Mouse (Mus musculus) stomach, embryonic 15.5 days (tissue): ENCODE results near the gene Amdhd1. TPM values are rescaled to one million over a fixed set of nuclear protein-coding genes. Genes with fewer than 3 reads are reported as not detected.
A peak's percentile ranks its signal among the peaks of the same experiment; 100 is the strongest.

Source experiments
- ATAC-seq: fragments of 200-750 bp; cut with Nextera tagmentation; 2 replicates; pipeline ENCODE4 v1.8.0; 2017; ENCODE audit warnings: low read depth, moderate number of reproducible peaks, moderate TSS enrichment; ENCODE audit not compliant: insufficient read depth, low FRiP score
- H3K27ac ChIP-seq: fragments of 300-500 bp; sonication (generic); 2 replicates; pipeline ENCODE4 v1.5.1; 2015; ENCODE audit warnings: mild to moderate bottlenecking, inconsistent platforms
- H3K27me3 ChIP-seq: fragments of 300-500 bp; sonication (generic); replicated peaks from 2 replicates; pipeline ENCODE4 v1.6.1; 2015; ENCODE audit warnings: inconsistent platforms
- H3K36me3 ChIP-seq: fragments of 300-500 bp; sonication (generic); 2 replicates; pipeline ENCODE4 v1.6.1; 2015; ENCODE audit warnings: inconsistent platforms
- H3K4me1 ChIP-seq: fragments of 300-500 bp; sonication (generic); 2 replicates; pipeline ENCODE4 v1.6.1; 2015; ENCODE audit warnings: inconsistent platforms
- H3K4me2 ChIP-seq: fragments of 300-500 bp; sonication (generic); 2 replicates; pipeline ENCODE4 v1.6.1; 2015; ENCODE audit warnings: mild to moderate bottlenecking, inconsistent platforms
- H3K4me3 ChIP-seq: fragments of 300-500 bp; sonication (generic); replicated peaks from 2 replicates; pipeline ENCODE4 v1.5.1; 2015; ENCODE audit warnings: inconsistent platforms
- H3K9ac ChIP-seq: fragments of 300-500 bp; sonication (generic); 2 replicates; pipeline ENCODE4 v1.6.1; 2015; ENCODE audit warnings: inconsistent platforms
- H3K9me3 ChIP-seq: fragments of 300-500 bp; sonication (generic); 2 replicates; pipeline ENCODE4 v1.6.1; 2016; ENCODE audit warnings: inconsistent platforms
- WGBS: fragments of 180-500 bp; shearing (Covaris S2); methylation state at CpG from one replicate; pipeline ENCODE4 v1.1.7; 2015; 5-methylcytosine and 5-hydroxymethylcytosine counted together
- polyA plus RNA-seq: library from polyadenylated mRNA; unstranded; fragments of >200 nt; fragmentation: Nextera tagmentation; extraction: Ambion mirVana; gene quantifications from 2 replicates; pipeline ENCODE4 v1.2.1, GENCODE M21; 2015

Amdhd1 gene
- polyA plus RNA-seq, 1 experiment from 2014 or later, result 1.7 TPM

GRCm38 (mm10) chr10:93538287-93538686 is 1.5 kb downstream of the Amdhd1 start:
- H3K27me3 ChIP-seq, result peaks cover 4% of the 10 kb centered on the region; the same call in 1 of the 2 replicates
- no peaks in the 10 kb centered on the region for H3K36me3 ChIP-seq
- H3K9me3 ChIP-seq, result no peaks in the 10 kb centered on the region
- ATAC-seq, result no peak
- no peak overlapping the region for H3K9ac ChIP-seq
- H3K4me3 ChIP-seq, result no peak overlapping the region
- no peak overlapping the region for H3K4me2 ChIP-seq
- WGBS, result 72% methylated on average over 2 of the region's 2 CpGs
- no peak overlapping the region for H3K27ac ChIP-seq
- peaks cover 13% of the 10 kb centered on the region for H3K4me1 ChIP-seq

GRCm38 (mm10) chr10:93525329-93525728 is 14.5 kb downstream of the Amdhd1 start:
- WGBS, result 76% methylated on average over 1 of the region's 1 CpGs
- ATAC-seq, result no peak

GRCm38 (mm10) chr10:93520994-93521393 is 18.8 kb downstream of the Amdhd1 start:
- no peak for ATAC-seq
- no peaks in the 10 kb centered on the region for H3K36me3 ChIP-seq
- no peaks in the 10 kb centered on the region for H3K27me3 ChIP-seq
- H3K9me3 ChIP-seq, result no peaks in the 10 kb centered on the region
- H3K4me1 ChIP-seq, result no peaks in the 10 kb centered on the region
- no peak overlapping the region for H3K4me3 ChIP-seq
- no peak overlapping the region for H3K4me2 ChIP-seq
- H3K27ac ChIP-seq, result no peak overlapping the region
- WGBS, result 62% methylated on average over 4 of the region's 4 CpGs
- no peak overlapping the region for H3K9ac ChIP-seq

More at GRCm38 (mm10) chr10:93525329-93525728, 14.5 kb downstream of the Amdhd1 start:
- H3K4me1 ChIP-seq, result no peaks in the 10 kb centered on the region
- no peak overlapping the region for H3K4me3 ChIP-seq
- no peaks in the 10 kb centered on the region for H3K27me3 ChIP-seq
- no peak overlapping the region for H3K9ac ChIP-seq
- no peak overlapping the region for H3K4me2 ChIP-seq
- H3K9me3 ChIP-seq, result no peaks in the 10 kb centered on the region
- no peaks in the 10 kb centered on the region for H3K36me3 ChIP-seq
- H3K27ac ChIP-seq, result no peak overlapping the region

- Histone ChIP-seq H3K9me3 (no peaks in the 10 kb centered on the region), H3K4me1 (no peaks in the 10 kb centered on the region), H3K9ac (no peak overlapping the region), H3K27ac (no peak overlapping the region), H3K4me3 (no peak overlapping the region), H3K4me2 (no peak overlapping the region), H3K36me3 (no peaks in the 10 kb centered on the region), H3K27me3 (no peaks in the 10 kb centered on the region)
- WGBS, result 69% methylated on average over 5 of the region's 5 CpGs
- no peak for ATAC-seq
These were observed 20.1 kb downstream of the Amdhd1 start for GRCm38 (mm10) chr10:93519756-93520155.

GRCm38 (mm10) chr10:93519159-93519558 is 20.7 kb downstream of the Amdhd1 start:
- Histone ChIP-seq H3K27me3 (no peaks in the 10 kb centered on the region), H3K27ac (no peak overlapping the region), H3K4me2 (no peak overlapping the region), H3K4me3 (no peak overlapping the region), H3K9ac (no peak overlapping the region), H3K4me1 (no peaks in the 10 kb centered on the region), H3K9me3 (no peaks in the 10 kb centered on the region), H3K36me3 (no peaks in the 10 kb centered on the region)
- WGBS, result 88% methylated on average over 8 of the region's 8 CpGs
- no peak for ATAC-seq

- no peak overlapping the region for H3K9ac ChIP-seq
- H3K36me3 ChIP-seq, result no peaks in the 10 kb centered on the region
- no peak overlapping the region for H3K4me2 ChIP-seq
- no peaks in the 10 kb centered on the region for H3K27me3 ChIP-seq
- no peaks in the 10 kb centered on the region for H3K4me1 ChIP-seq
- 74% methylated on average over 2 of the region's 2 CpGs for WGBS
- ATAC-seq, result no peak
- H3K9me3 ChIP-seq, result no peaks in the 10 kb centered on the region
- no peak overlapping the region for H3K4me3 ChIP-seq
- no peak overlapping the region for H3K27ac ChIP-seq
These were observed 21.2 kb downstream of the Amdhd1 start for GRCm38 (mm10) chr10:93518620-93519019.

GRCm38 (mm10) chr10:93518186-93518585 is 21.6 kb downstream of the Amdhd1 start:
- Histone ChIP-seq H3K27ac (no peak overlapping the region), H3K36me3 (no peaks in the 10 kb centered on the region), H3K4me3 (no peak overlapping the region), H3K9ac (no peak overlapping the region), H3K4me1 (no peaks in the 10 kb centered on the region), H3K4me2 (no peak overlapping the region), H3K27me3 (no peaks in the 10 kb centered on the region), H3K9me3 (no peaks in the 10 kb centered on the region)
- WGBS, result 61% methylated on average over 4 of the region's 4 CpGs
- no peak for ATAC-seq

GRCm38 (mm10) chr10:93517754-93518153 is 22.1 kb downstream of the Amdhd1 start:
- peak; percentile 89 for ATAC-seq
- Histone ChIP-seq H3K27ac (no peak overlapping the region), H3K36me3 (no peaks in the 10 kb centered on the region), H3K9ac (no peak overlapping the region), H3K4me3 (no peak overlapping the region), H3K4me2 (no peak overlapping the region), H3K9me3 (no peaks in the 10 kb centered on the region), H3K4me1 (no peaks in the 10 kb centered on the region), H3K27me3 (no peaks in the 10 kb centered on the region)
- 11% methylated on average over 4 of the region's 4 CpGs for WGBS

- no peaks in the 10 kb centered on the region for H3K4me1 ChIP-seq
- no peak overlapping the region for H3K4me2 ChIP-seq
- ATAC-seq, result no peak
- no peaks in the 10 kb centered on the region for H3K36me3 ChIP-seq
- H3K27me3 ChIP-seq, result no peaks in the 10 kb centered on the region
- H3K9me3 ChIP-seq, result no peaks in the 10 kb centered on the region
- no peak overlapping the region for H3K4me3 ChIP-seq
- H3K27ac ChIP-seq, result no peak overlapping the region
- WGBS, result 79% methylated on average over 12 of the region's 12 CpGs
- no peak overlapping the region for H3K9ac ChIP-seq
These were observed 23.9 kb downstream of the Amdhd1 start for GRCm38 (mm10) chr10:93515927-93516326.

GRCm38 (mm10) chr10:93515419-93515818 is 24.4 kb downstream of the Amdhd1 start:
- no peak overlapping the region for H3K4me2 ChIP-seq
- no peak overlapping the region for H3K27ac ChIP-seq
- no peaks in the 10 kb centered on the region for H3K36me3 ChIP-seq
- no peak overlapping the region for H3K9ac ChIP-seq
- H3K27me3 ChIP-seq, result no peaks in the 10 kb centered on the region
- H3K9me3 ChIP-seq, result no peaks in the 10 kb centered on the region
- 24% methylated on average over 1 of the region's 1 CpGs for WGBS
- no peaks in the 10 kb centered on the region for H3K4me1 ChIP-seq
- no peak for ATAC-seq
- H3K4me3 ChIP-seq, result no peak overlapping the region

GRCm38 (mm10) chr10:93509532-93510153 is 30.2 kb downstream of the Amdhd1 start:
- 82% methylated on average over 15 of the region's 15 CpGs for WGBS
- no peak overlapping the region for H3K27ac ChIP-seq
- H3K9ac ChIP-seq, result no peak overlapping the region
- H3K27me3 ChIP-seq, result no peaks in the 10 kb centered on the region
- no peak for ATAC-seq
- H3K4me2 ChIP-seq, result no peak overlapping the region
- no peaks in the 10 kb centered on the region for H3K36me3 ChIP-seq
- no peak overlapping the region for H3K4me3 ChIP-seq
- H3K9me3 ChIP-seq, result no peaks in the 10 kb centered on the region
- H3K4me1 ChIP-seq, result no peaks in the 10 kb centered on the region

- no peak overlapping the region for H3K27ac ChIP-seq
- no peak for ATAC-seq
- H3K4me3 ChIP-seq, result no peak overlapping the region
- no peaks in the 10 kb centered on the region for H3K4me1 ChIP-seq
- no peak overlapping the region for H3K4me2 ChIP-seq
- no peaks in the 10 kb centered on the region for H3K36me3 ChIP-seq
- no peaks in the 10 kb centered on the region for H3K27me3 ChIP-seq
- WGBS, result 68% methylated on average over 7 of the region's 7 CpGs
- H3K9me3 ChIP-seq, result no peaks in the 10 kb centered on the region
- H3K9ac ChIP-seq, result no peak overlapping the region
These were observed 31.4 kb downstream of the Amdhd1 start for GRCm38 (mm10) chr10:93508383-93508970.
